Mouse (Mus musculus) lung, embryonic 15.5 days (tissue): Measurements from ENCODE around the gene Smad1. TPM values are rescaled to one million over a fixed set of nuclear protein-coding genes. Genes with fewer than 3 reads are reported as not detected.

ENCODE experiments used
- ATAC-seq: fragments of 200-750 bp; cut with Nextera tagmentation; 2 replicates; pipeline ENCODE4 v1.8.0; 2017; ENCODE audit warnings: moderate number of reproducible peaks, borderline replicate concordance; ENCODE audit not compliant: low FRiP score, low TSS enrichment; ENCODE audit errors: extremely low read depth
- H3K27ac ChIP-seq: fragments of 300-500 bp; sonication (generic); 2 replicates; pipeline ENCODE4 v1.5.1; 2015; ENCODE audit warnings: moderate library complexity, mild to moderate bottlenecking, inconsistent platforms
- H3K27me3 ChIP-seq: fragments of 300-500 bp; sonication (generic); 2 replicates; pipeline ENCODE4 v1.6.1; 2015; ENCODE audit warnings: inconsistent platforms
- H3K36me3 ChIP-seq: fragments of 300-500 bp; sonication (generic); 2 replicates; pipeline ENCODE4 v1.6.1; 2015; ENCODE audit warnings: inconsistent platforms
- H3K4me1 ChIP-seq: fragments of 300-500 bp; sonication (generic); 2 replicates; pipeline ENCODE4 v1.6.1; 2015; ENCODE audit warnings: inconsistent platforms
- H3K4me2 ChIP-seq: fragments of 300-500 bp; sonication (generic); 2 replicates; pipeline ENCODE4 v1.6.1; 2015; ENCODE audit warnings: inconsistent platforms, mild to moderate bottlenecking, moderate library complexity
- H3K4me3 ChIP-seq: fragments of 300-500 bp; sonication (generic); 2 replicates; pipeline ENCODE4 v1.5.1; 2015; ENCODE audit warnings: mild to moderate bottlenecking, inconsistent platforms
- H3K9ac ChIP-seq: fragments of 300-500 bp; sonication (generic); 2 replicates; pipeline ENCODE4 v1.6.1; 2015; ENCODE audit warnings: inconsistent platforms
- H3K9me3 ChIP-seq: fragments of 300-500 bp; sonication (generic); 2 replicates; pipeline ENCODE4 v1.6.1; 2016; ENCODE audit warnings: inconsistent platforms
- WGBS: fragments of 180-500 bp; shearing (Covaris S2); methylation state at CpG from one replicate; pipeline ENCODE4 v1.1.7; 2015; 5-methylcytosine and 5-hydroxymethylcytosine counted together
- polyA plus RNA-seq: library from polyadenylated mRNA; unstranded; fragments of >200 nt; fragmentation: Nextera tagmentation; extraction: Ambion mirVana; gene quantifications from 2 replicates; pipeline ENCODE4 v1.2.1, GENCODE M21; 2015

Smad1 gene
- polyA plus RNA-seq, 1 experiment from 2014 or later = 38.5 TPM

DNA sequence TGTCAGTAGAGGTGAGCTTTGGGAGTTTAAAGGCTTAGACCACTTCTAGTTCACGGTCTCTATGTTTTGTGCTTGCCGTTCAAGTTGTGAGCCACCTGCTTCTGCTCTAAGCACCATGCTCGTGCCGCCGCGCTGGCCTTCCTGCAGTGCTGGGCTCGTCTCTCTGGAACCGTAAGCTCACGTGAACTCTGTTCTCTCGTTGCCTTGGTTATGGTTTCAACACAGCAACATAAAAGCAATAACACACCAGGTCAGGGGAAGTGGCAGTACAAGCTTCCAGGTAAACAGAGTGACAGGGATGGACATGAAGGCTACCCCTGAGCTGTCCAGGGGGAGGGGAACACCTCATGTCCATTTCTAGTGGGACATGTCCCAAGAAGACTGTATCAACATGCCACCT, 52.9 kb downstream of the Smad1 start:
- ATAC-seq = no peak
- WGBS = 86% methylated on average over 10 of the region's 10 CpGs
- Histone ChIP-seq H3K4me3 (no peak overlapping the region), H3K9ac (no peak overlapping the region), H3K4me1 (peaks cover 20% of the 10 kb centered on the region), H3K27me3 (no peaks in the 10 kb centered on the region), H3K4me2 (no peak overlapping the region), H3K36me3 (peaks cover 40% of the 10 kb centered on the region), H3K9me3 (no peaks in the 10 kb centered on the region), H3K27ac (no peak overlapping the region)

DNA sequence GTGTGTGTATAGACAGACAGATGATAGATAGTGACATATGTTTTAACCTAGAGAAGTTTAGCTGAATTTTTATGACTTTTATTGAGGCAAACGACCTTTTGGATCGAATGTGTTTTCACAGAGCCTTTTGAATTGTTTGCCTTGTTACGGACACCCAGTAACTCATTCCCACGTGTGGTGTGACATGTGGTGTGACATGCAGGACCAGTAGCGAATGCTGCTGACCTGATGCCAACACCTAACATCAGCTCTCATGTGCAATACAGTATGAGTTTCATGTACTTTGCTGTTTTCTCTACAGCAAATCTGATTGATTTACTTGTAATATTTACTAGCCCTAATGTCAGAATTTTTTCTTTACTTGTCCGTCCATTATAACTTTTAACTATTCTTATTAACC, 53.5 kb downstream of the Smad1 start:
- 74% methylated on average over 6 of the region's 6 CpGs for WGBS
- Histone ChIP-seq H3K9me3 (no peaks in the 10 kb centered on the region), H3K36me3 (peaks cover 40% of the 10 kb centered on the region), H3K4me3 (no peak overlapping the region), H3K9ac (no peak overlapping the region), H3K27ac (no peak overlapping the region), H3K4me1 (peaks cover 17% of the 10 kb centered on the region), H3K27me3 (no peaks in the 10 kb centered on the region), H3K4me2 (no peak overlapping the region)
- ATAC-seq = no peak

DNA sequence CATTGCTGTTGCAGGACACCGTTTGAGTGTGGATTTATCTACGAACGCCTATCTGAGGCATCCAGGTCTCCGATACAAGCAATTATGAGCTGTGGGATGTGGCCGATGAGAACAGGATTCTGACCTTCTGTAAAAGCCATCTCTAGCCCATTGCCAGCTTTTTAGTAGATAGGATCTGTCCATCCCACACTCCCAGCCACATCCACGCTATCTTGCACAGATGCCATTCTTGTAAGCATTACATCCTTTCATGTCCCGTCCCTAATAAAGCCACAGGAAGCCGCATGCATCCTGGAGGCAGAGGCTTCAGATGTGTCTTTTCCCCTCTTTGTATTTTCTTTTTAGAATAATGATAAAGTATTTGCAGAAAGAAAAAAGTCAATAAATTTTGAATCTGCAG, 58.1 kb downstream of the Smad1 start:
- ATAC-seq = no peak
- H3K4me2 ChIP-seq = no peak overlapping the region
- no peak overlapping the region for H3K9ac ChIP-seq
- peaks cover 45% of the 10 kb centered on the region for H3K36me3 ChIP-seq
- H3K4me1 ChIP-seq = 0 out of 2 replicates have a peak, but pooled peaks cover 5% of the 10 kb centered on the region
- H3K27me3 ChIP-seq = no peaks in the 10 kb centered on the region
- H3K4me3 ChIP-seq = no peak overlapping the region
- 0 out of 2 replicates have a peak overlapping the region, but pooled peaks have one; percentile 27 for H3K27ac ChIP-seq
- H3K9me3 ChIP-seq = no peaks in the 10 kb centered on the region
- 76% methylated on average over 8 of the region's 8 CpGs for WGBS

DNA sequence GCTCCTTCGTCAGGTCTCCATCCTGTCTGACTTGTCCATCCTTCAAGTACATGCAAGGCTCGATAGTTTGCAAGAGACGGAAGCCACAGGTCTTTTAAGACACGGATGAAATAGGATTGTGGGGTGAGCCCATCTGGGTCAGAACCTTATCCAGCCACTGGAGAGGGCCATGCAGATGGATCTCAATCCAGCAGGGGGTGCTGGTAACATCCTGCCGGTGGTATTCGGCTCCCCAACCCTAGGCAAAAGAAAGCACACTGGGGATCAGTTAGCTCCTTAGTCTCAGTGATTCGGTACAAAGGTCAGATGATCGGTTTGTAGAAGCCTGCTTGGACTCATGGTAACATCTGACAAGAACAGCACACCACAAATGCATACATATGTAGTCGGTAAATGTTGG, 59.8 kb downstream of the Smad1 start:
- H3K9me3 ChIP-seq = no peaks in the 10 kb centered on the region
- H3K4me1 ChIP-seq = 0 out of 2 replicates have a peak, but pooled peaks cover 5% of the 10 kb centered on the region
- H3K4me3 ChIP-seq = no peak overlapping the region
- WGBS = 74% methylated on average over 9 of the region's 9 CpGs
- H3K36me3 ChIP-seq = peaks cover 44% of the 10 kb centered on the region
- no peak overlapping the region for H3K27ac ChIP-seq
- no peak; the same call in 1 of the 2 replicates for ATAC-seq
- H3K9ac ChIP-seq = no peak overlapping the region
- H3K4me2 ChIP-seq = no peak overlapping the region
- H3K27me3 ChIP-seq = no peaks in the 10 kb centered on the region

DNA sequence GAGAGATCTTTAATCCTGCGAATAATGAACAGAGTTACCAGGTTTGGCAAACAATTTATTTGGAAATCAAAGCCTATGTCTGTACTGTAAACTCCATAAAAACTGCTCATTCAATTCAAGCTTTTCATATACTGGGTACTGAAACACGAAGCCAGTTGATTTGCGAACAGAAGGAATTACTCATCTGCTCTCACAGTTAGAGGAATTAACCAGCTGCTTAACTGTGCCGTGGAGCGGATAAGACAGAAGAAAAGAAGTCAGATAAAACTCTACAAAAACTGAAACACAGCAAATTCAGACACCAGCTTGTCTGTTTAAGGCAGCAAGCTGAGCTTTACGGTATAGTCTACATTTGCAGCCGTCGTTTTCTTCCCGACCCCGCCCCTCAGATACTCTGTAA, 60.7 kb downstream of the Smad1 start:
- H3K9me3 ChIP-seq = no peaks in the 10 kb centered on the region
- no peak overlapping the region for H3K9ac ChIP-seq
- no peak overlapping the region for H3K4me3 ChIP-seq
- no peaks in the 10 kb centered on the region for H3K27me3 ChIP-seq
- 71% methylated on average over 10 of the region's 10 CpGs for WGBS
- H3K4me1 ChIP-seq = 0 out of 2 replicates have a peak, but pooled peaks cover 5% of the 10 kb centered on the region
- no peak overlapping the region for H3K27ac ChIP-seq
- no peak overlapping the region for H3K4me2 ChIP-seq
- no peak for ATAC-seq
- peaks cover 42% of the 10 kb centered on the region for H3K36me3 ChIP-seq

DNA sequence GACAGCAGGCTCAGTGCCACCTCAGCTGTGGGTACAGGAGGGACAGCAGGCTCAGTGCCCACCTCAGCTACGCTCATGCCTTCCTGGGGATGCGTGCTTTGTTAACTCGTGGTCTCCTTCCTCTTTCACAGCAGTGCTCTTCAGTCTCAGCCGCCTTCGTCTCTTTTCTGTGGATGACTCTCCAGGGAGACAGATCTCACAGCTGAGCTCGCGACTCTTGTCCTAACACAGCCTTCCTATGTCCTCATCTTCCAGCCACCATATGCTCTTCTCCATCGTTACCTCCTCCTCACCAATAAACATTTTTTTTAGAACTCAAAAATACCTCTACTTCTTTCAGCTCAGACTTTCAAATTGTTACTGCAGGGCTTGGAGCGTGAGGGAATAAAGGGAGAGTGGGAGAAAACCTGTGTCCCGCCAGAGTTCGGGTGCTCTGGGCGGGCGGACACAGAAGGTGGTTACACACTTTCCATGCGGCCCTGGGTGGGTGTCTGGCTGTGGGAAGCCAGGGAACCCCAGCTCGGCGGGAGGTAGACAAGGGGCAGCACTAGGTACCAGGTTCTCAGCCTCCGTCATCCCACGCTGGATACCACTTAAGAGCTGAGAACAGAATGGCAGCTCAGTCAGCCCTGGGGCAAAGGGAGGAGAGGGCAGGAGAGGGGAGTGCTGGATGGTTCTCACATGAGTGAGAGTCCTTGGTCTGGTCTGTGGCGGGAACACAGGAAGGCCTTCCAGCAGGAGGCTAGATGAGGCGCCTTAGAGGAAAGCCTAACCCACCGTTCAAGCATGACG, 67.0 kb downstream of the Smad1 start:
- Histone ChIP-seq H3K9me3 (no peaks in the 10 kb centered on the region), H3K27me3 (no peaks in the 10 kb centered on the region), H3K4me1 (peaks cover 3% of the 10 kb centered on the region; the same call in 1 of the 2 replicates), H3K27ac (no peak overlapping the region), H3K36me3 (peaks cover 7% of the 10 kb centered on the region), H3K4me3 (no peak overlapping the region), H3K4me2 (no peak overlapping the region), H3K9ac (no peak overlapping the region)
- 88% methylated on average over 22 of the region's 22 CpGs for WGBS
- no peak for ATAC-seq

DNA sequence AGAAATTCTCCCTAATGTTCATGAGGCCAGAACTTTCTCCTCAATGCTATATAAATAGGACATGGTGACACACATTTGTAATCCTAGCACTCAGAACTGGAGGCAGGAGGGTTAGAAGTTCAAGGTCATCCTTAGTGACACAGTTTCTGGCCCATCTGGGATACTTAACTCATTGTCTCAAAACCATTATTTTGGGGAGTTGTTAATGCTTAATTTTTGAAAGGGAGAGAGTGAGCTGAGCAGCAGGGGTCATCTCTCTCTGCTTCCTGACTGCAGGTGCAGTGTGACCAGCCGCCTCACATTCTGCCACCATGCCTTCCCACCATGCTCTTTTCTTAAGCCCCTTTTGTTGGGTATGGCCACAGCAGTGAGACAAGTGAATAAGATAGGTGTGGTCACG, 67.7 kb downstream of the Smad1 start:
- 84% methylated on average over 2 of the region's 2 CpGs for WGBS
- no peaks in the 10 kb centered on the region for H3K9me3 ChIP-seq
- H3K4me2 ChIP-seq = no peak overlapping the region
- H3K4me1 ChIP-seq = peaks cover 9% of the 10 kb centered on the region; the same call in 1 of the 2 replicates
- H3K4me3 ChIP-seq = no peak overlapping the region
- H3K27me3 ChIP-seq = no peaks in the 10 kb centered on the region
- H3K27ac ChIP-seq = no peak overlapping the region
- no peak for ATAC-seq
- no peak overlapping the region for H3K9ac ChIP-seq
- H3K36me3 ChIP-seq = no peaks in the 10 kb centered on the region

DNA sequence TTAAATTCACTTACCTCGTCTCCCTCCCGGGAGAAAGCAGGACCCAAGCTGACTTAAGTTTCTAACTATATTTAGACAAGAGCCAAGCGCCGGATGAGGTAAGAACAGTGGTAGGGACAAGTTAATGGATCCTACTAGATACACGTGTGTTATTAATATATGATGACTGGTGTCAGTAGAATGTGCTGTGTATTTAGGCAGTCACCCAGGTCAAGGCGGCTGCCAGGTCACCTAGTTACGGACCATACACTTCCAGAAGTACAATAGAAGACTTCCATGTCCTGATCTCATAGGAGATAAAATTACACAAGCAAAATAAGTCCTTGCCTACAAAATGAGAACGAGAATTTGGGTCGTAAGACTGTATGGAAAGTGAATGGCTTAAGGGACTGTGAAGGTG, 68.3 kb downstream of the Smad1 start:
- peaks cover 9% of the 10 kb centered on the region; the same call in 1 of the 2 replicates for H3K4me1 ChIP-seq
- 59% methylated on average over 9 of the region's 9 CpGs for WGBS
- no peaks in the 10 kb centered on the region for H3K9me3 ChIP-seq
- no peak overlapping the region for H3K9ac ChIP-seq
- H3K36me3 ChIP-seq = no peaks in the 10 kb centered on the region
- no peak for ATAC-seq
- no peak overlapping the region for H3K4me3 ChIP-seq
- no peak overlapping the region for H3K4me2 ChIP-seq
- H3K27ac ChIP-seq = no peak overlapping the region
- H3K27me3 ChIP-seq = no peaks in the 10 kb centered on the region

DNA sequence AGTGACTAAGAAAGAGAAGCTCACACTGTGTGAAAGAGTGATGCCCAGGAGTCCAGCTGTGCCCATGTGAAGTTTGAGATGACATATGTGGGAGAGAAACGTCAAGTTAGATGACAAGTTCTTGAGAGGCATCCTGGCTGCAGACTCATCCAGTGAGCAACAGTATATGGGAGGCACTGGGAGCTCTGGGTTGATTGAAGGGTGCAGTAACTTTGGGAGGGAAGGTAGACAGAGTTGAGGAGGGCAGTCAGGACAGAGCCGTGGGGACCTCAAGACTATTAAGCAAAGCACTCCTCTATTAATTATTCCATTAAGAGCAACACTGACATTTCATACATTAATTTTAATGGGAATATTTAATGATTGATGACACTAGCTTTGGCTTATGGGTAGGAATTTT, 69.6 kb downstream of the Smad1 start:
- H3K27ac ChIP-seq = no peak overlapping the region
- H3K4me1 ChIP-seq = peaks cover 9% of the 10 kb centered on the region; the same call in 1 of the 2 replicates
- no peak overlapping the region for H3K9ac ChIP-seq
- H3K4me2 ChIP-seq = no peak overlapping the region
- no peak for ATAC-seq
- no peak overlapping the region for H3K4me3 ChIP-seq
- H3K27me3 ChIP-seq = no peaks in the 10 kb centered on the region
- 83% methylated on average over 2 of the region's 2 CpGs for WGBS
- H3K36me3 ChIP-seq = no peaks in the 10 kb centered on the region
- no peaks in the 10 kb centered on the region for H3K9me3 ChIP-seq

DNA sequence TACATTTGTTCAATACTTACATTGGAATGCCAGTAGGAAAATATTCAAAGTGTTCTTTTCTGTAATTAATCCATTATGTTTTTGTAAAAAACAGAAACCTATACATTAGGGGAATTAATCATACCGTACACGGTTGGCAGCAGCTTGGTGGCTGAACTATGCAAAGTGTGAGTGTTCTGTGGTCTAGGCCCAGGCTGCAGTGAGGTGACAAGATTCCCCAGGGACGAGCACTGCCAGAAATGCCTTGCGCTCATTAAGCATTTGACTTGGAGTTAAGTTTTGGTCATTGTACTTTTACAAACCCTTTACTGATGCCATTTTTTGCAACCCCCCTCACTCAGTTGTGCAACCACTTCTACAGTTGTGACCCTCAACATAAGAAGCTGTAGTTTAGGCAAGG, 70.1 kb downstream of the Smad1 start:
- Histone ChIP-seq H3K27ac (no peak overlapping the region), H3K4me3 (no peak overlapping the region), H3K36me3 (no peaks in the 10 kb centered on the region), H3K9me3 (no peaks in the 10 kb centered on the region), H3K4me1 (peaks cover 9% of the 10 kb centered on the region; the same call in 1 of the 2 replicates), H3K9ac (no peak overlapping the region), H3K4me2 (no peak overlapping the region), H3K27me3 (no peaks in the 10 kb centered on the region)
- no peak for ATAC-seq
- WGBS = 80% methylated on average over 4 of the region's 4 CpGs

DNA sequence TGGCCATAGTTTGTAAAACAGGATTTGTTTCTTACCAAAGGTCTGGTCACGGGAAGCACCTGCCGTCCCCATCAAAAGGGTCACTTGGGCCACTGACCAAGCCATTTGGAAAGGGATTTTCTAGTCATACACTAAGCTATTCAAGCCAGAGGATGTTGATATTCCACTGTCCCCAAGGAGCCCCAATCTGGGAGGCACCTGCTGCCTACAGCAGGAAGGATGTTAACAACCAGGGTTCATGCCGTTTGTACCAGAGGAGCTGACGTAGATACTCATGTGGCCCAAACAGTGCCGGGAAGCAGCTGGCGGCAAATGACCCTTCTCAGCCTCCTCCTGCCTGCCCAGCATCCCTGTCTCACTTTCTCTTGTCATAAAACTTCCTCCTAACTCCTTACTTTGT, 73.8 kb downstream of the Smad1 start:
- Histone ChIP-seq H3K4me1 (peaks cover 9% of the 10 kb centered on the region; the same call in 1 of the 2 replicates), H3K36me3 (no peaks in the 10 kb centered on the region), H3K9ac (no peak overlapping the region), H3K4me3 (no peak overlapping the region), H3K27ac (no peak overlapping the region), H3K27me3 (no peaks in the 10 kb centered on the region), H3K9me3 (no peaks in the 10 kb centered on the region), H3K4me2 (no peak overlapping the region)
- no peak for ATAC-seq
- 70% methylated on average over 6 of the region's 6 CpGs for WGBS

DNA sequence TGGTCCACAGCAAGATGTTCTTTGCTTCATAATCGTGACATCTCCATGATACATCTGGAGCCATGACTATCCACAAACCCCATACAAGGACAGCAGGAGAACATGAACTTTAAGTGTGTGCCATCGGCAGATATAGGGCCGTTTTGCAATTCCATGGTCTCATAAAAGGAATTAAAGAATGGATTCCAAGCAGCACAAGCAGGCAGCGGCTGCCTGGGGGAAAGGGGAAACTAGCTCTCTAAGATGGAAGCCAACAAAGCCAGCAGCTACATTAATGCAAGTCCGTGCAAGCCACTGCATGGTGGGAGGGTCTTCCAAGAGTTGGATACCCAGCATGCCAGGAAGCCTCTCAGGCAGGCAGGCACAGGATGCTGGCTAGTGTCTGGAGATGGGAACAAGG, 74.4 kb downstream of the Smad1 start:
- no peaks in the 10 kb centered on the region for H3K36me3 ChIP-seq
- no peak overlapping the region for H3K4me3 ChIP-seq
- H3K4me1 ChIP-seq = peaks cover 9% of the 10 kb centered on the region; the same call in 1 of the 2 replicates
- WGBS = 76% methylated on average over 5 of the region's 5 CpGs
- 0 out of 2 replicates have a peak overlapping the region, but pooled peaks have one; percentile 26 for H3K27ac ChIP-seq
- no peak overlapping the region for H3K9ac ChIP-seq
- ATAC-seq = no peak
- no peaks in the 10 kb centered on the region for H3K27me3 ChIP-seq
- no peaks in the 10 kb centered on the region for H3K9me3 ChIP-seq
- H3K4me2 ChIP-seq = no peak overlapping the region
